Mouse (Mus musculus) T-helper 17 cell (primary cell): ENCODE results near the gene Atf7.
"Not testable (repeated sequence)": the region's sequence is repeated elsewhere in the genome, so short reads cannot be mapped to it uniquely, and the experiment has no call there.

Experiments used
- in situ Hi-C, 2 experiments: fragments of 300-600 bp; cut with MboI, MseI; formaldehyde crosslinking; loops; 1 replicate in 1 of 2; 2 replicates in 1 of 2; pipeline ENCODE4 v1.15.1; 2025; ENCODE audit warnings: high pct_unique_total_duplicates in 2 of 2

Gene Atf7

DNA sequence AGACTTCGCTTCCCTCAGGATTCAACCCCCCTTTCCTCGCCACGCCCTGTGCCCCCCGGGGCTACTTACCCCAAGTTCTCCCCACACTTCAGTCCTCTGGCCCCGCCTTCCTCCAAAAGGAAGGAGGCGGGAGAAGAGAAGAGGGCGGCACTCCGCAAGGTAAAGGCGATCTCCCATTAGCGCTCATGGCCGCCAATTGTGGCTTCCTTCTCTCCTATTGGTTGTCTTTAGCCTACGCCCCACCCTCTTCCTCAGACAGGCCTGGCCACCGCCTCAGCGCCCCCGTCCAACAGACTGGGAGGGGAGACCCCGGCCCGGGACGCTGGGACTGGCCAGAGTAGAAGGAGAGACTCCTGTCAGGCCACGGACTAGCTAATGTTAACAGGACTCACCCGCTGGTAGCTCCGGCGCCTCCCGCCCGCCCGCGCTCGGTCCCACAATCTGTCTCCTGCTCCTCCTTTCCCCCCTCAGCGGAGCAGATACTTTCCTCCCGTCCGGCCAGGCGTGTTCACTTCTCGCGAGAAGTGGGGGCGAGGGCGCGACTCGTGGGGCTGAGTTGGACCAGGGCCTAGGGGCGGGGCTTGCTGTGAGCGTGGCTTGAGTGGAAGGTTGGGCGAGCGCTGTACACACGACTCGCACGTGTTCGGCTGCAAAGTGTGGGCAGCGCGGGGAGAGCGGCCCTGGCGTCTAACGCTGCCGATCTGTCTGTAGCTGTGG, at the start of gene Atf7, which contains the start of gene Gm28047:
TSS of gene Atf7 (minus strand) at position 495 of the 717 bp plus-strand sequence.
TSS of gene Gm28047 (minus strand) at position 98 of the 717 bp plus-strand sequence.
- in situ Hi-C loops: loop anchor here in 1 of 2 experiments (5.0 kb wide), 1 partner anchor 42 kb away; no protein-coding TSS in a partner anchor

DNA sequence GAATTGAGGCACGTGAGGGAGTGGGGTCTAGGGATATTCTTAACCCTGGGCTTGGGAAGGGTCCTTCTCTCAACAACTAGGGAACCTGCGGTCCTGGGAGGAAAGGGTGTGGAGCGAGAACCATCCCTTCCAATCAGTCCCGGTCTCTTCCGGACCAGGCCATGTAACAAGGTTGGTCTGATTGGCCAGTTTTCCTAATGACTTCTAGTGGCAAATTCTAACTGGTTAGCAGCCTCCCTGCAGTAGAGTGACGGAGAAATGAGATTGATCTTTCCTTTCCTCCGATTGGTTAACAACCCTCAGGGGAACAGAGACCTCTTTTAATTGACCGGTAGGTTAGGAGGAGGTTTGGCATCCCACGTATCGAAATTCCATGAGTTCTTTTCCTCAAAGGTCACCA, 48.3 kb upstream of the Atf7 start:
- in situ Hi-C loops: no loop called here

DNA sequence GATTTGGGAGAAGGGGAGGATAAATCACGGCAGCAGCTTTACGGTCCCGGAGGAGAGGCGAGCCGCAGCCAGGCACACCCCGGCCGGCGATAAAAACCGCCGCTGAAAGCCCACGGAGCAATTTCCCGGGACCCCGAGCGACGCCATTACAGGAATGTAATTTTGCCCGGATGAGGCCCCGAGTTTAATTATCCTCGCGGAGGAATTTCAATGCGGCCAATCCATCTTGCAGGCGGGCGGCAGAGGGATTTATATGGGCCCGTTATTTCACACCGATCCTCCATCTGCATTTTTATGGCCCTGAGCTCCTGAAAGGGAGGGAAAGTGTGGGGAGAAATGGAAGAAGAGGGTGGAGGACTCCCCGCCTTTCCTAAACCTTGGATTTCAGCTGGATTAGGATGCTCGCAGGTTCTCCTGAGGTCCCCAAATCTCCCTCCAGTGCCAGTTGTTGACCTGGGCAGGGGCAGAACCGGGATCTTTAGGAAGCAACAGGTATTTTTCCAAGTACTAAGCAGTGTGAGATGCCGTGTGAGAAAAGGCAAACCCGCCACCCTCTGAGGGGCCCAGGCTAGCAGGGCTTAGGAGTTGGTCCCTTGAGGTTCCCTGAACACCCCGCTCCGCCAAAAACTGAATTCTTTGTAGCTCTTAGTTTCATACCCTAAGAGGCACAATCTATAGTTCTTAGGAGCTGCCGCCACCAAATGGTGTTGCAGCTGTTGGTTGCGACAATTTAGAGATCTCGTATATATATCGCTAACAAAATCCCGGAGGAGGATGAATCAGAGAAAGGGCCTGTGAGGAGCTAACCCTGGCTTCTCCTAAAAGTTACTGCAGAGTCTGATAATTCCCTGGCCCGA, 47.2 kb upstream of the Atf7 start, which contains the start of gene Atp5g2:
TSS of gene Atp5g2 (minus strand) at position 138 of the 857 bp plus-strand sequence.
- in situ Hi-C loops: no loop called here

DNA sequence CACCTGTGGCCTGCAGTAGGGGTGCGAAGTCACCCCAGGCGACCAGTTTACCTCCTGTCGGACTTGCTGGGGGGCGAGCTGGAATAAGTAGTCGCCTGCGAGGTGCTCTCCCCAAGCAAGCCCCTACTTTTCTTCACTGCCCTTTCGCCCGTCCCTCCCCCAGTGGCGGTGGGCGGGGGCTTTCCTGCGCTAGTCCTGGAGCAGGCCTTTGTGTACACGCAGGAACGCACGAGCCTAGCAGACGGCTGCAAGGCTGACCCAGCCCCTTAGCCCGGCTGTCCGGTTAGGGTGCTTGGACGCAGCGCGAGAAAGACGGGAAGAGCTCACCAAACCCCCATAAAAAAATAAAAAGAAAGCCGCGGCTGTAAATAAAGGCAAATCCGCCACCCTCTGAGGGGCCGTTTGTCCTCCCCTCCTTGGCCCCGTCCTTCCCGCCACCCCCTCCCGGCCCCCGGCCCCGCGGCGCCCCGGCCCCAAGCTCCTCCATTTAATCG, 46.5 kb upstream of the Atf7 start:
- in situ Hi-C loops: no loop called here

DNA sequence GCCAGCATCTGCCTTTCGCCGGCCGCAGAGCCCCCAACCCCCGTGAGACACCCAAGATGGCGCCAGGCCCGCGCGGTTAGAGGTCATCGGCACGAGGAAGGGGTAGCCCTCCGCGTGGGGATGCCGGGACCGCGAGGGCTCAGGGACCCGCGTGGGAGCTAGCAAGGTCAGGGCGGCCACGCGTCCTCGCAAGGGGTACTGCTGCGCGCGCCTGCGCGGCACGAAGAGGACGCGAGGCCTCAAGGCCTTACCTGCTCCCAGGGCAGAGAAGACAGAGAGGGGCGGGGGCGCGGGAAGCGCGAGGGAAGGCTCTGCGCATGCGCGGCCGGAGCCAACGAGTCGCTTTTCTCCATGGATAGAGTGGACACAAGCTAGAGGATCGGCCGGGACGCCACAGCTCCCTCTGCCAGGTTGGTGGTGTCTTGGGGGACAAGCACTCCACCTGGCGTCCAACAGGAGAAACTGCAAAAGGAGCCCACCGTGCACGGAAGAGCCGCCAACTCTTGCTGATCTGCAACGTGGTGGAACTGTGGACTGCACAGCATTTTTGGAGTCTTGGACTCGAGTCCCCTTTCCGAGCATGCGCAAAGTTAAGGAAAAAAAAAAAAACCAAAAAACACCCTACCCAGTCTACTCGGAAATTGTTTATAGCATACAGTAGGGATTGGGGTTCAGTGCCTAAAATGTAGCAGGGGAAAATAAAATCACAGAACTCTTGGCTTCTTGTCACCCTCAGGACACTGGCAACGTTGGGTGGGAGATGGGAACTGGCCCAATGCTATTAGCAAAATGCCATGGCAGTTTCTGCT, 45.7 kb upstream of the Atf7 start:
- in situ Hi-C loops: no loop called here

DNA sequence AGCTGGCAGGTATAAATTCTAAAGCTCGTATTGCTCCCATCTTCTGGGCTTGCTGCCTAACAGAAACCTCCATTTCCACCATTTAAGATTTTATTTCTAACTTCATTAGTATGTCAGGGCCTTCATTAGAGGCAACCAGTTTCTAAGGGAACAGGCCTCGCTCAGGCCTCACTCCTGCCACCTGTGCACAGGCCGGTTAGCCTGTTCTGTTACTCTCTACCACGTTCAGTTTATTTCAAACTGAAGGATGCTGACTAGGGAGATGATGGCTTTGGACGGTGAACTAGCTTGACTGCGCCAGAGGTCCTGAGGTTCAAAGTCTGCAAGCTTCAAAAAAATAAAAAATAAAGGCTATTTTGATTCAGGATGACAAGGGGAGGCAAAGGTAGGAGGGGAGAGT, 45.0 kb upstream of the Atf7 start:
- in situ Hi-C loops: no loop called here

DNA sequence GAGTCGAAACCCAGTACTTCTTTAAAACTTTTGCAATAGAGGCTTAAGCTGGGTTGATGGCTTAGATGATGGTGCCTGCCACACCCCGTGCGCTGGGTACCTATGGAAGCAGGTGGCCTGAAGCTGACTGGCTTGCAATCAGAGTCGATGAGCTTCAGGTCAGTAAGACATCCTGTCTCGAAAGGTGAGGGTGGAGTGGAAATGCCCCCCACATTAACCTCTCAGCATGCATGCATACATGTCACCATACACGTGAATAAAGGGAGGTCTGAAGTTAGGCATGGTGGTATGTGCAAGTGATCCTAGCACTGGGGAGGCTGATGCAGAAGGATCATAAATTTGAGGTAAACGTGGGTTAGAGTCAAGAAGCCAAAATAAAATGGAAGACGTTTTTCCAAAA, 44.3 kb upstream of the Atf7 start:
- in situ Hi-C loops: loop anchor here in 1 of 2 experiments (5.0 kb wide), 1 partner anchor 42 kb away; the partner anchor contains the start of genes Atf7 and Gm28047

DNA sequence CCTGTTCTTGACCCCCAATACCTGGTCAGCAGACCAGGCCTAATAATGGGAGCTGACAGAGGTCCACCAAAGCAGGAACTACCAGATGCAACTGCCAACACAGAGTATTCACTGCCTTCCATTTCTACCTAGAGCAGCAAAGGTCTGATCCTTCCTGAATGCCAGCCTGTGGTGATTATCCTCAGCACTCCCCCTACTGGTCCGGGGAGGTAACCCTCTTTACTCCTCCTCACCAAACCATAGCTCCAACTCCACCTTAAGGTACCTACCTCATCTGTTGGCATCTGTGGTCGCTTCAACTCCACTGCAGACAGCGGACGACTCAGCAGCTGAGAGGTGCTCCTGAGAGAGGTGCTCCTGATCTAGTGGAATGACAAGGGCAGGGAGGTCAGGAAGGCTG, 40.2 kb upstream of the Atf7 start:
- in situ Hi-C loops: loop anchor here in 1 of 2 experiments (5.0 kb wide), 1 partner anchor 38 kb away; the partner anchor contains the start of genes Atf7 and Gm28047

DNA sequence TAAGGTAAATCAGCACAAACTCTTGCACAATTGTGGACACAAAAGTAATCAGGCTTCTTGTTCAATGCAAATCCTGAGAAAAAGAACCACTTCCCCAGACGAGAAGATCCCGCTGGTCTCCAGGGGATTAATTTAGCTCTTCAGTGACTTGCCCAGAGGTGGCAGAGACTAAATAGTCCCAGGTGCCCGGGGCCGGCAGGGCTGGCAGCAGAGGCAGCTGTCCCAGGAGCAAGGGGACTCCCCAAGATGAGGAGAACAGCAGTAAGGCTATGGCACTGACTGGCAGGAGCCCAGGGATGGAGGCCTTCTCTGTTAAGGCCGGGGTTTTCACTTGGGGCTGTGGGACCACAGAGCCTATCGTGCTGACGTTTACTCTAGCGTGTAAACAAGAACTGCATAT, 38.6 kb upstream of the Atf7 start:
- in situ Hi-C loops: no loop called here

DNA sequence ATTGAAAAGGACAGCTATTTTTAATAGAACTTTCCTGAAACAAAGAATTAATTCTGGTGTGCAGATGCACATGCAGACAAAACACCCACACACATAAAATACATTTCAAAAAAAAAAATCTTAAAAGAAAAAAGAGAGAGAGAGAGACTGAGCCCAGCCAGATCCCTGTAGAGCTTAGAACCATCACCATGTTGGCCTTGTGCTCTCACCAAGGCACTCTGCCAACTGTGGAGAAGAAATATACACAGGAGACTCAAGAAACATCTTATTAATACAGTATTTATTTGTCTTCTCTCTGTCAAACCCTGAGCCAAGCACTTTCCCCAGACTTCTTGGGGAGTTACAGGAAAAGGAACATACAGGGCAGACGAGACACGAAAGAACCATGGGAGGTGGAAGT, 37.3 kb upstream of the Atf7 start:
- in situ Hi-C loops: not testable (repeated sequence)

DNA sequence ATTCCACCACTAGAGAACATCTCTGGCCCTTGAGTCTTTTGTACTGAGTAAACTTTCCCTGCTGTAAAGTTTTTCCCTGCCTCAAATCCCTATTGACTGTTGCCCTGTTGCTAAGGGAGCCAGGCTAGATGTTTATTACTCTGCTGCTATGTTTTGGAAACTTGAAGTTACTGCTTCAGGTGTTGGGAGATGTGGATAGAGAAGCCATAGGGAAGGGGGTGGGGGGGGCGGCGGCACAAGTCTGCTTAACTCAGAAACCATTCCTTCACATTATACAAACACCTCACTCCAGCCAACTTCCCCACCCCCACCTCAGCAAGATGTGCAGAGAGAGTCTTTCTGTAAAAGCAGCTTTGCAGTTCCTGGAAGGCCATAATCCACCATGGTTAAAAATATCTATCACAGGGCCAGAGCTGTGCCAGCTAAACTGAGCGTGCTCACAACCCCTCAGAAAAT, 32.7 kb upstream of the Atf7 start:
- in situ Hi-C loops: no loop called here

DNA sequence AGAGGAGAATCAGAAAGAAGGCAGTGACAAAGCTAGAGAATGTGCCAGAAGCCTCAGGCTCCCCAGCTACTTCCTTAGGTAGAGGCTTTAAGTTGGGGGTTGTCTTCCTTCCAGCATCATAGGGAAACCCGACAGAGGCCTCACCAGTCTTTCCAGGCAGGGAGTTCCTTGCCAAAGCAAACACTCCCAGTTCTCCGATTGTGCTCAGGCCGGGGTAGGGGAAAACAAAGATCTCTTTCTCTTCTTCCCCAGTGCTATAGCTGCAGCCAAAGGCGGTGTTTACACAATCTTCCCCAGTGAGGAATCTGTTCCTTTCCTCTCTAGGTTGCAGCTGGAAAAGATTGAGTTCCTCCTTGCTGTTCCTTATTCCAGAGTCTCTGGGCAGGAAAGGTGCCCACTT, 31.4 kb upstream of the Atf7 start:
- in situ Hi-C loops: no loop called here

DNA sequence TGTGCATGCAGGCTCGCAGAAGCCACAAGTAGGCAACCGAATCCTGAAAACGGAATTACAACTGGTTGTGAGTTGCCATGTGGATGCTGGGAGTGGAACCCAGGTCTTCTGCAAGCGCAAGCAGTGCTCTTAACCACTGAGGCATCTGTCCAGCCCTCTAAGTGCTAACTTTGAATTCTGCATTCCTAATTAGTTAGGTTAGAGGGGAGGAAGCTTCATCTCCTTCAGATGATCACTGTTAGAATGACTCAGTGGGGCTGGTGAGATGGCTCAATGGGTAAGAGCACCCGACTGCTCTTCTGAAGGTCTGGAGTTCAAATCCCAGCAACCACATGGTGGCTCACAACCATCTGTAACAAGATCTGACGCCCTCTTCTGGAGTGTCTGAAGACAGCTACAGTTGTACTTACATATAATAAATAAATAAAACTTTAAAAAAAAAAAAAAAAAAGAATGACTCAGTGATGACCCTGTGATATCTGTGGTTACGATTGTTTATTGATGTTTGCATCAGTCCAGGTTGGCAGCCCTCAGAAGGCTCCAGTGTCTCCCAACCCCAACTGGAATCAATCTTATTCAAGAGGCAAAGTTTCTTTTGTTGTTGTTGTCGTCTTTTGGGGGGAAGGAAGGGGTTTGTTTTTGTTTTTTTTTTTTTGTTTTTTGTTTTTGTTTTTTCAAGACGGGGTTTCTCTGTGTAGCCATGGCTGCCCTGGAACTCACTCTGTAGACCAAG, 26.8 kb upstream of the Atf7 start:
- in situ Hi-C loops: not testable (repeated sequence)

DNA sequence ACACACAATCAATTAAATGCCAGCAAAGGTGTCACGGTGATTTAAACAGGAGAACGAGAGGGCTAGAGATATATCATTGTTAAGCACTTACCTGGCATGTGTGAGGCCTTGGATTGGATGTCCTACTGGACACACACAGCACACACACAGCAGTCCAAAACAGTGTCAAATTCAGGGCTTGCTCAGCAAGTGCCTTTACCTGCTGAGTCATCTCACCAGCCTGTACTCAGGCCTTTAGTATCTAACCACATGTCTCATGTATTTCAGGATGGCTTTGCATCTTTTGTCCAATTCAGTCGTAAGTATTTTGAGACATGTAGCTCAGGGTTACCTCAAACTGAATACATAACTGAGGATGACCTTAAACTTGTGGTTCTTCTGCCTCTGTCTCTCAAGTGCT, 25.8 kb upstream of the Atf7 start:
- in situ Hi-C loops: no loop called here

DNA sequence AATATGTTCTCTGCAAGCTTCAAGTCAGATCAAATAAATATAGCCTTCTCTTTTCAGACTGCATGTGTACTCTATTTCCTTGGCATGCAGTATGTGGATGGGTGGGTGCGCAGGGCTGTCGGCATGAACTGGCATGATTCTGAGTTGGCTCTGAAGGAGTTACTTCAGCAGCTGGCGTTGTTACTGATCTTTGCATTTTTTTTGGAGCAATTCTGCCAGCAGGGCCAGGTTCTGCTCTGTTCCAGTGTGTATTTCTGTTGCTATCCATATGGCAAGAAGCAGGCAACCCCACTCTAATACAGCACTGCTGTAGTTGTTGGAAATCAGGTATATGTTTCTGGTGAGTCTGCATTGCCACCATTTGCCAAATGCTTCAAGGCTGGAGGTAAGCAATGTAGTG, 10.6 kb upstream of the Atf7 start:
- in situ Hi-C loops: no loop called here

DNA sequence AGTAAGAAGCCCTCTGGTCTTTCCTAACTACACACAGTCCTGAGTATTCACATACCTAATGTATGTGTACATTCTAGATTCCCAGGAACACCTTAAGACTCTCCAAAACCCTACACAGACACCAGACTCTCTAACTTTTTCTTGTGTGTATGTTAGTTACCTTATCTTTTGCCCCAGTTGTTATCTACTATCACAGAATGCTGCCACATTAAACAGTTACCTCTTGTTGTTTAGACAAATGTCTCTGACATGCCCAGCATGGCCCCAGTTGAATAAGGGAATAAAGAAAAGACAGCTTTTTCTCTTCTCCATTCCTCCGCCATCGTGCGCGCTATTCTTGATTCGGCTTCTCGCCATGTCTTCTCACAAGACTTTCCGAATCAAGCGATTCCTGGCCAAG, 9.4 kb upstream of the Atf7 start:
- in situ Hi-C loops: no loop called here

DNA sequence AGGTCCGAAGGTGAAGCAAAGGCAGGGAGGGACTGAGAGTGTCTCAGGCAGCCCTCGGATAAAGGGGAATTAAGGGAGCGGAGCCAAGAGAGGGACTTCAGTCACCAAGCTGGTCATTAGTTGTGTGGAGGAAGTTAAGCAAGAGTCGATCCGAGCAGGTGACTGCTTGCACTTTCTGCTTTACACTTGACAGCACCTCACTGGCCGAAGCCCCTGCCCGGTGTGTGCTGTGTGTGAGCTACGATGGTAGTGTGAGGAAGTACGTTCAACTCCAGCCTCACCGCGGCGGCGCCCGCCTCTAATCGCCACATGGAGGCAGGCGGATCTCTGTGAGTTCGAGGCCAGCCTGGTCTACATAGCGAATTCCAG, 407 bp upstream of the Atf7 start:
- in situ Hi-C loops: loop anchor here in 1 of 2 experiments (5.0 kb wide), 1 partner anchor 42 kb away; no protein-coding TSS in a partner anchor

DNA sequence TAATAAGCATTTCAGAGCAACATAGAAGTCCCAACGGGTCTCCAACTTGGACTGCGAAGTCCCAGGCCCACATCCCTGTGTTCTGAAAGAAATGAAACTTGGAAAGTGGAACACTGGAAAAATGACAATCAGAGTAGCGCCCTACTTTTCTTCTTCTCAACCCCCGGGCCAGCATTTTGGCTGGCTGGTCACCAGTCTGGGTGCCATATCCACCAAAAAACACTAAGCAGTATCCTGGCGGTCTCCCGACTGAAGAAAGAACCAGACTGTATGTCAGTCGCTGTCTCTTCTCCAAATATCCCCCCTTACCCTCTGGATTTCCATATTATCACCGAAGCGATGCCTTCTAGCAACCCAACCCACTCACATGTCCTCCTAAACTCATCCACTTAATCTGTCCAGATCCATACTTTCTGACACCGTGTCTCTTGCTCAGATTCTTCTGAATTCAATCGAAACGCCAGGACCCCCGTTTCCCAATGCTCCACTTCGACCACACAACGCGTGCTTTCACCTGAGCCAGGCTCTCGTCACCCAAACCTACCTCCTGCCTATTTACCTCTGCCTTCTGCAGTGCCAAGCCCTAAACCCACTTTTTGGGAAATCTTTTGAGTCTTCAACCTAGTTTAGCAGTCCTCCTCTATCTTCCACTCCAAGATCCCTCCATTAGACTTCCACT, 834 bp downstream of the Atf7 start:
- in situ Hi-C loops: no loop called here

DNA sequence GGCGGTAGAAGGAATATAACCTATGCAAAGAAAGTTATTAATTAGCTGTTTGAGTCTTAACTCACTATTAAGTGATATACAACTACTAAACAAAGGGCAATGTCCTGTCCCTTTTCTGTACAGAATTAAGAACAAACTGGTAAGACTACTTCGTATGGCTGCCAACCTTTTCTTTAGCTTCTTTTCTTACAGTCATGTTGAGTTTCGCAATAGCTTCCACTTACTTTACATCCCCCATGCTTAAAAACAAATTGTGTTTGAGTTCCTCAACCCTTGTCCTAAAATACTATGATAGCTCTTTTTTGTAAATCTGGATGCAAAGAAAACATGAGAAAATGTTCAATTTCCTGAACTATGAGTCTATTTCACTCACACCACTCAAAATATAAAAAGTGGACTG, 2.1 kb downstream of the Atf7 start:
- in situ Hi-C loops: no loop called here

DNA sequence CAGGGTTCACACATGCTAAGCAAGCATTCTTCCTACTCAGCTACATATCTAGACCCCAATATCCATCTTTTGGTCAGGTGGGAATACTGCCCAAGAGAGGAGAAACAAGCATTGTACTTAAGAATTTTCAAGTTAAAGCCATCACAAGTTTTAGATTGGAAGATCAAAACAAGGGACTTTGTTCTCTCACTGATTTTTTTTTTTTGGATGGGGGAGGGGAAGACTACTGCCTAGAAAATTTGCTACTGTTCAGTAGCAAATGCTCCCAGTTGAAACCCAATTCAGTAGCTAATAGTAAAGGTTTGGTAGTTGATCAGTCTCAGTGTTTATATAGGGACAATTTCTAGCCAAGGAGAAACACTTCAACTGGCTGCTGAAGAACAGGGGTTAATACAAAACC, 2.7 kb downstream of the Atf7 start:
- in situ Hi-C loops: no loop called here
